Mouse (Mus musculus) embryonic facial prominence, embryonic 14.5 days (tissue): ENCODE measurements around the gene Tom1l2. TPM values are rescaled to one million over a fixed set of nuclear protein-coding genes. Genes with fewer than 3 reads are reported as not detected.
A peak's percentile ranks its signal among the peaks of the same experiment; 100 is the strongest.

Experiments
- ATAC-seq: fragments of 200-750 bp; cut with Nextera tagmentation; 2 replicates; pipeline ENCODE4 v1.8.0; 2017; ENCODE audit warnings: low read depth, moderate number of reproducible peaks, moderate TSS enrichment
- DNase-seq: peaks from one replicate; pipeline ENCODE4 v3.0.0-alpha.2; 2015; ENCODE audit warnings: low spot score
- H3K27ac ChIP-seq: fragments of 300-500 bp; sonication (generic); replicated peaks from 2 replicates; pipeline ENCODE4 v1.5.1; 2014; ENCODE audit warnings: low read depth, mild to moderate bottlenecking, low read length, moderate library complexity
- H3K27me3 ChIP-seq: fragments of 300-500 bp; sonication (generic); replicated peaks from 2 replicates; pipeline ENCODE4 v1.6.1; 2014; ENCODE audit warnings: low read length; ENCODE audit not compliant: control insufficient read depth, insufficient read depth
- H3K36me3 ChIP-seq: fragments of 300-500 bp; sonication (generic); 2 replicates; pipeline ENCODE4 v1.6.1; 2014; ENCODE audit warnings: low read length, mixed read lengths; ENCODE audit not compliant: control insufficient read depth, insufficient read depth
- H3K4me1 ChIP-seq: fragments of 300-500 bp; sonication (generic); 2 replicates; pipeline ENCODE4 v1.6.1; 2014; ENCODE audit warnings: antibody characterized with exemption, low read length; ENCODE audit not compliant: control insufficient read depth, insufficient read depth
- H3K4me2 ChIP-seq: fragments of 300-500 bp; sonication (generic); 2 replicates; pipeline ENCODE4 v1.6.1; 2014; ENCODE audit warnings: low read depth, mild to moderate bottlenecking, low read length, moderate library complexity, mixed read lengths
- H3K4me3 ChIP-seq: fragments of 300-500 bp; sonication (generic); 2 replicates; pipeline ENCODE4 v1.5.1; 2014; ENCODE audit warnings: low read depth, mild to moderate bottlenecking, low read length
- H3K9ac ChIP-seq: fragments of 300-500 bp; sonication (generic); 2 replicates; pipeline ENCODE4 v1.6.1; 2014; ENCODE audit warnings: low read depth, mild to moderate bottlenecking, low read length, moderate library complexity, mixed read lengths
- H3K9me3 ChIP-seq: fragments of 300-500 bp; sonication (generic); 2 replicates; pipeline ENCODE4 v1.6.1; 2016; ENCODE audit warnings: low read length; ENCODE audit not compliant: control insufficient read depth
- WGBS: fragments of 180-500 bp; shearing (Covaris S2); extraction: QIAGEN DNeasy Blood & Tissue Kit; methylation state at CpG from one replicate; pipeline ENCODE4 v1.1.7; 2014; 5-methylcytosine and 5-hydroxymethylcytosine counted together
- polyA plus RNA-seq: library from polyadenylated mRNA; unstranded; fragments of >200 nt; fragmentation: Nextera tagmentation; extraction: Ambion mirVana; gene quantifications from 2 replicates; pipeline ENCODE4 v1.2.1, GENCODE M21; 2014

The Tom1l2 gene
- polyA plus RNA-seq, 1 experiment from 2014 or later, result 23.4 TPM

DNA sequence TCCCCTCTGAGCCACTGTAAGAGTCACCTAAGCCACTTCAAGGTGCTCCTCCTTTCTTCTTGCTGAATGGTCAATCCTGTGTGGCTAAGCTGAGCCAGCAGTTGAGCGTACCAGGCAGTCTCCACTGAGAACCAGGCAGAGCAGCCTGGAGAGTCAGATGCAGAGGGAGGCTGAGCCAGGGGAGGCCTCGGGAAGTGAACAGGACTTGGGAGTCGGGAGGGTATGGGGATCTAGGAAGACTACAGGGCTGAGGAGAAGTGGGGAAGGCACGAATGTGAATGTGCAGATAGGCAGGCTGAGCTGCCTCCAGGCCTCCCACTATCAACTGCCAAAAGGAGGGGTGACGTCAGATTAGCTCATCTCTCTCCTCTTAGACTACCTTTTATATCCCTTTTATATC, 34.0 kb downstream of the Tom1l2 start:
- no peak overlapping the region for H3K27ac ChIP-seq
- no peak overlapping the region for H3K9ac ChIP-seq
- no peak overlapping the region for H3K4me3 ChIP-seq
- no peak overlapping the region for H3K4me2 ChIP-seq
- H3K9me3 ChIP-seq, result no peaks in the 10 kb centered on the region
- H3K36me3 ChIP-seq, result no peaks in the 10 kb centered on the region
- ATAC-seq (no peak), DNase-seq (no peak)
- peaks cover 15% of the 10 kb centered on the region for H3K4me1 ChIP-seq
- no peaks in the 10 kb centered on the region for H3K27me3 ChIP-seq
- WGBS, result 61% methylated on average over 5 of the region's 5 CpGs

DNA sequence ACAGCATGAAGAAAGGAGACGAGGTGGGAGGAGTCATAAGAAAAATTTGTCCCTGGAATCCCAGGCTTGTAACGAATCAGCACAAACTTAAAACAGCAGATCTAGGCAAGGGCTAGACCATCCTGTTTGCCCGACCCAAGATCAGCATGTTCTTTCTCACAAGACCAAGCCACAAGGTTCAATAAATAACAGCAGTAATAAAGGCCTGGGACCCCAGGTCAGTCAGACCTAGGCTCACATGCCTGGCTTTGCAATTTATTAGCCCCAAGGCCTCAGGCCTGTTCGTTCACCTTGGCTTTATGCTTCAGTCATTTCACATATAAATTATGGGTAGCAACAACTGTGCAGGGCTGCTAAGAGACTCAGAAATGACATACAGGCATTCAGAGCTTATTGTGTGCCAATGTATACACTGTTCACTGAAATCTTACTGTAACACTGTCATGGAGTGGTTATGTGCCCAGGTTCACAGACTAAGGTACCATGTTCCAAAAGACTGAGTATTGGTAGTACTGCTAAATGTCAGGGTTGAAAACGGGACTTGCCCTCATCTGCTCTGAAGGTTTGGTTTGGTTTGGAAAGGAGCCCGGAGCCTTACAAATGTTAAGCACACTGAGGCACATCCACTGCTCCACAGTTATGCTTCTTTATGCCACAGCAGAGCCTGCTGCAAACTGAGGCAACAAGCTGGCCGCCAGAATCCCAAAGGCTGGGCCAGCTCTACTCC, 35.2 kb downstream of the Tom1l2 start:
- DNase-seq (no peak), ATAC-seq (no peak)
- Histone ChIP-seq H3K9me3 (no peaks in the 10 kb centered on the region), H3K4me1 (peaks cover 15% of the 10 kb centered on the region), H3K36me3 (no peaks in the 10 kb centered on the region), H3K27me3 (no peaks in the 10 kb centered on the region), H3K4me2 (no peak overlapping the region), H3K4me3 (no peak overlapping the region), H3K9ac (no peak overlapping the region), H3K27ac (0 out of 2 replicates have a peak overlapping the region, but pooled peaks have one; percentile 0)
- WGBS, result 64% methylated on average over 7 of the region's 7 CpGs

DNA sequence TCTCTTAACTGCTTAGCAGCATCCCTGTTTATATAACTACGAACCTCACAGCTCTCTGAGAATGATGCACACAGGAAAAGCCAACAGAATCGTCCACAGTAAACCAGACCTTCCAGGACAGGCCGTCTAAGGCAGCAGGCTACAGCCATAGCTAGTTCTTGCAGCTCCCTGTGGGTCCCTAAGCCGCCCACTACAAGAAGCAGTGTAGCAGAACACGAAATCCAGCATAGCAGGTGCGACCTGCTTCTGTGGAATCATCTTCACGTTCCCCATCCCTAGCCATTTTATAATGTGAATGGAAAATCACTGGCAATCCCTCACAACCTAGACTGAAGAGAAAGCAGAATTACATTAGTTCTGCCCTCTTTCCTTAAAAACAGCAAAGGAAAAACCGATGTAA, 35.8 kb downstream of the Tom1l2 start:
- no peak overlapping the region for H3K9ac ChIP-seq

DNA sequence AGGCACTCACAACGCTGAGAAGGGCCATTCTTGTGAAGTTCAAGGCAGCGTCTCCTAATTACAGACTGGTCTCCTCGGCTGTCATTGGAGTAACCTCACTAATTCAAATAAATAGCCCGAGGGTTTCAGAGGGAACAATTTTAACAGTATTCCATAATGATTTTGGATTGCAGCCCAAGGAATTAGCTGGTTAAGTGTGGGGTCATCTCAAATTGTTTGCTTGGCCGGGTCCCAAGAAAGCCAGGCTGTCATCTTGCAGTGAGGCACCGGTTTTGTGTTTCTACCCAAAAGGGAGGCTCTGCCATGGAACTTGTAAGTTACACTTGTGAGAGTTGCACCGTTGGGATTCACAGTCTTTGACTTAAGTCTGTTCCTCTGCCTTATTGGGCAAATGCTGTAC, 36.5 kb downstream of the Tom1l2 start:
- peaks cover 27% of the 10 kb centered on the region for H3K4me1 ChIP-seq

More for the DNA sequence above, 35.8 kb downstream of the Tom1l2 start:
- peaks cover 21% of the 10 kb centered on the region for H3K4me1 ChIP-seq
- H3K4me3 ChIP-seq, result no peak overlapping the region
- H3K27me3 ChIP-seq, result no peaks in the 10 kb centered on the region
- no peaks in the 10 kb centered on the region for H3K36me3 ChIP-seq
- DNase-seq, result no peak
- no peak for ATAC-seq
- peak overlapping the region; percentile 0; the same call in 1 of the 2 replicates for H3K27ac ChIP-seq
- no peak overlapping the region for H3K4me2 ChIP-seq
- no peaks in the 10 kb centered on the region for H3K9me3 ChIP-seq
- 74% methylated on average over 8 of the region's 8 CpGs for WGBS

DNA sequence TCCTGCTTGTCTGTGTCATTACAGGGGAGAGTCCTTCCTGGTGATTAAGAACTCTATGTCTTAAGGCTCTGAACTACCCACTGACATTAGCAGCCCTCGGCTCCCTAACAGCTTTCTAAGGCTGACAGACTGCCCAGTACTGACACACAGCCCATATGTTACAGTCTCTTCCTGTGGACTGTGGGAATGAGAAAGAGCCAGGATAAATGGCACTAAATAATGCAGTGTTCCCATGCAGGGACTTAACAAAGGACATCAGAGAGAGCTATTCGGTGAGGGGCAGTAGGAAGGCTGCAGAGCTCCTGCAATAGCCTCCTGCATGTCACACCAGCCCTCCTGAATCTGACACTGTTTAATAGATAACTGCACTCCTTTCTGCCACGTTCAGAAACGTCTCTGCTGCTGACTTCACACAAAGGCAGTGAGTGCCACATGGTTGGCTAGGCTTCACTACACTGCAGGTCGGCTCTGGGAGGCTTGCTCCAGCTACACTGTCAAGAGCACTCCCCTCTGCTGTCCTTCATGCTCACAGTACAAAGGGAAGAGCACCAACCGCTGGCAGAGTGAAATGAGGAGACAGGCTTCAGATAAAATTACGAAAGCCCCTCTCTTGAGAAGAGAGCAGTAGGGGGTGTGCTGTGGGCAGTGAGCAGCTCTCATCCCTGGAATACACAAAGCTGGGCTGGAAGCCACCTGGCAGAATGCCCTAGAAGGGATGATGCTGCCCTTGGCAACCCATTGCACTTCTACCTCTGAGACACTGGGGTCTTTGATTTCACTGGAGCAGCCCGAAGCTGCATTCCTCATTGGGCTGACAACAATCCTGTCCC, 41.5 kb downstream of the Tom1l2 start:
- peaks cover 39% of the 10 kb centered on the region for H3K4me1 ChIP-seq
- H3K27ac ChIP-seq, result peak overlapping the region; percentile 48
- 11% methylated on average over 8 of the region's 8 CpGs for whole genome bisulfite sequencing
- DNase-seq (peak; percentile 90), ATAC-seq (peak; percentile 76)
- no peak overlapping the region for H3K4me3 ChIP-seq
- 0 out of 2 replicates have a peak overlapping the region, but pooled peaks have one; percentile 0 for H3K4me2 ChIP-seq
- H3K27me3 ChIP-seq, result no peaks in the 10 kb centered on the region
- peak overlapping the region; percentile 2; the same call in 1 of the 2 replicates for H3K9ac ChIP-seq
- no peaks in the 10 kb centered on the region for H3K36me3 ChIP-seq
- H3K9me3 ChIP-seq, result peaks cover 5% of the 10 kb centered on the region; the same call in 1 of the 2 replicates

More for the DNA sequence above, 36.5 kb downstream of the Tom1l2 start:
- Histone ChIP-seq H3K27me3 (no peaks in the 10 kb centered on the region), H3K36me3 (no peaks in the 10 kb centered on the region), H3K27ac (no peak overlapping the region; the same call in 1 of the 2 replicates), H3K4me3 (no peak overlapping the region), H3K4me2 (no peak overlapping the region), H3K9ac (no peak overlapping the region), H3K9me3 (no peaks in the 10 kb centered on the region)
- DNase-seq, result peak; percentile 76
- 33% methylated on average over 7 of the region's 7 CpGs for WGBS
- no peak for ATAC-seq

DNA sequence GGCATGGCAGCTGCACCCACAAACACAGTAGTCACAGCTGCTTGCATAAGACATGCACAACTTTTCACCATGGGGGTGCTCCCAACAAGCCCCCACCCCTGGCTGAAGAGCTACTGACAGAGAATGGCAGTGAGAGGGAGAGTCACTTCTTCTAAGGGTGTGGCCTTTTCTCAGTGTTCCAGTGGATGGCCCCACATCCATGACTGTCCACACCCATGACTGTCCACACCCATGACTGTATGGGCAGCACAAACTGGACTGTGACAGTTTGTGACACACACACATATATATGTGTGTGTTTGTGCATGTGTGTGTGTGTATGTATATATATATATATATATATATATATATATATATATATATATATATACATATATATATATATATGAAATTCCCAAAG, 42.8 kb downstream of the Tom1l2 start:
- H3K4me2 ChIP-seq, result no peak overlapping the region
- H3K27ac ChIP-seq, result no peak overlapping the region
- ATAC-seq (no peak), DNase-seq (no peak)
- no peaks in the 10 kb centered on the region for H3K27me3 ChIP-seq
- H3K9ac ChIP-seq, result no peak overlapping the region
- peaks cover 5% of the 10 kb centered on the region; the same call in 1 of the 2 replicates for H3K9me3 ChIP-seq
- H3K4me3 ChIP-seq, result no peak overlapping the region
- H3K36me3 ChIP-seq, result no peaks in the 10 kb centered on the region
- peaks cover 39% of the 10 kb centered on the region for H3K4me1 ChIP-seq

DNA sequence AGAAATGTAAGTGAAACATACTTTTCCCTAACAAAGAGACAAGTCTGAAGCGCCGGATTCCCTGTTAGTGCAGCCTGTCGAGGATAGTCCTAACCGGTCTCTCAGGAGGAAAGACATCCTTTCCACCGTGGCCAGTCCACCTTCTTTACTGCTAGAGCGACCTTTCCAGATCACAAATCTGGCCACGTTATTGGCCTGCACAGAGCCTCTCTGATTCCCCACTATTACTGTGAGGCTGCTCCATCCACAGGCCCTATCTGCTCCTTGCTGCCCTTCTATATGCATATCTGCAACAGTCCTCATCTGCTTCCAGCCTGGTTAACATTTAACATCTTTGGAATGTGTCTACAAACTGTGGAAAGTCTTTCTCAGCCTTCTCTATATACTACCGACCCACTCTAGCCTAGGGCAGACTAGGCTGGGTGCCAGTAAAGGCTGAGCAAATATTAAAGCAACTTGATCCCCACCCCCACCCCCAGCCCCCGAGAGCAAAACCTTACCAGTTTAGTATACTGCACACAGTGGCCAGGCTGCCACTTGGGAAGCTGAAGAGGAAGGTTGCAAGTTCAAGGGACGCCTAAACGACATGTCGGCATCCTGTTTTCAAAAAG, 44.1 kb downstream of the Tom1l2 start:
- Histone ChIP-seq H3K4me2 (no peak overlapping the region), H3K27ac (peak overlapping the region; percentile 61), H3K4me1 (peaks cover 39% of the 10 kb centered on the region), H3K4me3 (no peak overlapping the region), H3K9ac (no peak overlapping the region), H3K27me3 (no peaks in the 10 kb centered on the region), H3K9me3 (peaks cover 5% of the 10 kb centered on the region; the same call in 1 of the 2 replicates), H3K36me3 (no peaks in the 10 kb centered on the region)
- peak; percentile 42 for ATAC-seq
- DNase-seq, result peak; percentile 84
- WGBS, result 57% methylated on average over 12 of the region's 12 CpGs

DNA sequence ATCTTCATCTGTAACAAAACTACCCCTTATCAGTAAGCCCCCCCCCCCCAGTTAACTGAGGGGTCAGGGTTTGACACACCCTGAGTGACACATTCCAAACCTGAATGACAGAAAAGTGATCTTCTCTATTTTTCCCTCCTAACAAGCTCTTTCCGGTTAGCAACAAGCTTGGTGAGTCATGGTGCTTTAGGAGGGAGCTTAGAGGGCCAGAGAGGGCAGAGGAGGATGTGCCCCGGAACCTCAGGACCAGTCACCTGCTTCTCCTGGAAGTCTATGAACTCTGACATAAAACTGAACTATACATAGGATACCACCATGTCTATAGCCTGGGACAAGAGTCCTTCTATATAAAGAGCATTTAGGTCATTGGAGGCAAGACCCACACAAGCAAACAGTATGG, 44.6 kb downstream of the Tom1l2 start:
- DNase-seq (no peak), ATAC-seq (no peak)
- no peak overlapping the region for H3K9ac ChIP-seq
- 79% methylated on average over 2 of the region's 2 CpGs for WGBS
- H3K36me3 ChIP-seq, result no peaks in the 10 kb centered on the region
- H3K27me3 ChIP-seq, result no peaks in the 10 kb centered on the region
- H3K4me3 ChIP-seq, result no peak overlapping the region
- peak overlapping the region; percentile 61 for H3K27ac ChIP-seq
- H3K4me2 ChIP-seq, result no peak overlapping the region
- H3K9me3 ChIP-seq, result peaks cover 5% of the 10 kb centered on the region; the same call in 1 of the 2 replicates
- H3K4me1 ChIP-seq, result peaks cover 39% of the 10 kb centered on the region
